Mouse (Mus musculus) gastrocnemius, adult 18-20 months (tissue): ENCODE measurements around the gene Gm2897. TPM values are rescaled to one million over a fixed set of nuclear protein-coding genes. Genes with fewer than 3 reads are reported as not detected.
A peak's percentile ranks its signal among the peaks of the same experiment; 100 is the strongest.
"Not testable (repeated sequence)": the region's sequence is repeated elsewhere in the genome, so short reads cannot be mapped to it uniquely, and the experiment has no call there.

Experiments used
- DNase-seq: peaks from one replicate; pipeline ENCODE4 v3.0.0; 2021; ENCODE audit warnings: low spot score
- long read RNA-seq, 2 experiments: library from polyadenylated mRNA; stranded (forward); transcript quantifications; one replicate each; pipeline ENCODE4 v2.0.0; 2021
- total RNA-seq, 2 experiments: library from RNA; stranded (reverse); gene quantifications; 2 replicates each; pipeline ENCODE4 v1.2.3; 2021

Gm2897 gene
- total RNA-seq: not detected
- long read RNA-seq, experiment 1: 0 reads
- long read RNA-seq, experiment 2: 0 reads

- DNase-seq: not testable (repeated sequence)
These were observed at the start of gene Gm2897 for GRCm38 (mm10) chr14:3048727-3049512. TSS of gene Gm2897 (plus strand) at chr14:3049285.

DNA sequence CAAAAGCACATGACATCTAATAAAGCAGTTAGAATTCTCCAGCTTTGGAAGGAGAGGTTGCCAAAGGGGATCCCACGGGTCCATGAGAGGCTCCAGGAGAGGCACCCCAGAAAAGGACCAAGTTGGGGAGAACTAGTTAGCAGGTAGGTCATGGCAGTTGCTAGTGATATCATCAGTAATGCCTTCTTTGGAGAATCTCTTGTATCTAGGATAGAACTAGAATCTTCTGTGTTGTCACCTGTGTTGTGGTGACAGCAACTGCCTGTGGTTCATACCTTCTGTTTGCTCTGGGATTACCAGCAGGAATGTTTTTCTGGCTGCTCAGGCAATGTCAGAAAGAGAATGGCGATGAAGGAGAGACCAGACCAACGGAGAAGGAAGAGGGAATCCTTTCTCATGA, 19.4 kb upstream of the Gm2897 start, which contains the start of gene Gm2888:
Gene Gm2888, plus strand, starts transcription at position 301 of the 400 bp plus-strand sequence.
- not testable (repeated sequence) for DNase-seq

- not testable (repeated sequence) for DNase-seq
These were observed 372 bp downstream of the Gm2897 start for GRCm38 (mm10) chr14:3049513-3049800.

GRCm38 (mm10) chr14:3050087-3050486, 1.0 kb downstream of the Gm2897 start:
- not testable (repeated sequence) for DNase-seq

DNA sequence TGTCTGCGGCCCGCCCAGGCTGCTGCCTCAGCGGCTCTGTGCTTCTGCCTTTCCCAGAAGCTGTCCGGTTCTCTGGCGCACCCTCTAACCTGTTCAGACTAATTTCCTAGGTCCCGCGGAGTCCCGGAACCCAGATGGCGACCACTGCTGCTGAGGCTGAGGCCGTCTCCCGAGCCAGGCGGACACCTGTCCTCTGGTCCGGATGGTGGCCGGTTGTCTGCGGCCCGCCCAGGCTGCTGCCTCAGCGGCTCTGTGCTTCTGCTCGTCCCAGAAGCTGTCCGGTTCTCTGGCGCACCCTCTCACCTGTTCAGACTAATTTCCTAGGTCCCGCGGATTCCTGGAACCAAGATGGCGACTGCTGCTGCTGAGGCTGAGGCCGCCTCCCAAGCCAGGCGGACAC, 67.0 kb downstream of the Gm2897 start:
- DNase-seq: peak; percentile 1

Other genes starting within 250 kb of the Gm2897 start
- gene Gm2888, start 19.3 kb upstream of the Gm2897 start, total RNA-seq: not detected
- gene Gm10340, start 84.7 kb downstream of the Gm2897 start, total RNA-seq: not detected
- not detected for gene Gm5795, start 139.0 kb downstream of the Gm2897 start, total RNA-seq
- under 1 TPM in 1 of 2 experiments, not detected in 1; 0.32 TPM for gene D830030K20Rik, start 159.2 kb downstream of the Gm2897 start, total RNA-seq